Mouse (Mus musculus) layer of hippocampus, postnatal 14 days (tissue): ENCODE results near the gene Tubgcp2. TPM values are rescaled to one million over a fixed set of nuclear protein-coding genes. Genes with fewer than 3 reads are reported as not detected.

Source experiments
- DNase-seq, 2 experiments: peaks; one replicate each; pipeline ENCODE4 v3.0.0; 2021 to 2022; ENCODE audit warnings: low spot score in 2 of 2, mixed read lengths in 1 of 2
- total RNA-seq, 2 experiments: library from RNA; stranded (reverse); gene quantifications; 2 replicates each; pipeline ENCODE4 v1.2.3; 2021

Gene Tubgcp2
- total RNA-seq, 2 experiments from 2014 or later, result 34.9 to 39.3 TPM

DNA sequence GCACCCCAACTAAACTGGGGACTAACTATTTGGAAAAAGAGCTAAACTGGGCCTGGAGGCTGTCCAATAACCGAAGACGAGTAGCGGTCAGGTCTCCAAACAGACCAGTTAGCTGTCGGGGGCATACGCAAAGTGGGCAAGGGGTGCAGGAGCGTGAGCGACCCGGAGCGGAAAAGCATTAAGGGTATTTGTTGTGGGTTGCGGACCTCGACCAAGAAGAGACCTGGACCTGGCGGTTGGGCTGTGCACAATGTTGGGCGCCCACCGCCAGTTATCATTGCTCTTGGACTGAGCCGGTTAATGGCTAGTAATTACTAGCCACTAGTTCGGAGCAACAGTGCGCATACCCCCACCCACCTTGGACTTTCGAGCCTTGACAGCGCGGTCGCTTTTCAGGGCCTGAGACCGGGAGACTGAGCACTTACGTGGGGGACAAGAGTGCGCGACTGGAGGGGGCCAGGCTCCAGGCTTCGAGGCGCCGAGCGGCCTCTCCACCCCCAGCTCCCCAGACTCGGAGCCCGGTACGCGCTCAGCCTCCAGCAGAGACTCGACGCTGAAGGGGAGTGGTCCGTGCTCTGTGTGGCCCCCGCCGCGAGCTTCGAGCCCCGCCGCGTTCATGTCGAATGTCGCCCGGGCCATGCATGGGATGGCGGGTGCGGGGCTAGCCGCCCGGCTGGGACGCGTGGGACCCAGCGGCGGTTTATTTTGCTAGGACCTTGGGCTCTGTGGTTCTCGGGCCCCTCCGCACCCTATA, 12.1 kb upstream of the Tubgcp2 start, which contains the start of gene Msx3:
Gene Msx3, minus strand, starts transcription at position 729 of the 754 bp plus-strand sequence.
- no peak for DNase-seq

DNA sequence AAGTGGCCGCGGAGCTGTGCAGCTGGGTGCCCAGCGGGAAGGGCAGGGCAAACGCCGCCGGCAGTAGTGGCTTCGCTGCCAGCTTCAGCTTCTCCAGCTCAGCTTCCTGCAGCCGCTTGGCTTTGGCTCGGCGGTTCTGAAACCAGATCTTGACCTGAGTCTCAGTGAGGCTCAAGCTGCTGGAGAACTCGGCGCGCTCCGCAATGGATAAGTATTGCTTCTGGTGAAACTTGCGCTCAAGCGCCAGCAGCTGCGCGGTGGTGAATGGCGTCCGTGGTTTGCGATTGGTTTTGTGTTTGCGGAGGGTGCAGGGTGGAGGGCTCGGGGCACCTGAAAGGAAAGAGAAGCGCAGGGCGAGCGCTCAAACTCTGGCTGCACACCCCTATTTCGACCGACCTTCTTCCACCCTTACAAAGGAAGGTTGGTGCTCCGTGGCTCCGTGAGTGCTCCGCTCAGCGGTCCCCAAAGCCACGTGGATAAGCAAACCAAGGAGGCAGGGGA, 11.4 kb upstream of the Tubgcp2 start:
- no peak for DNase-seq

DNA sequence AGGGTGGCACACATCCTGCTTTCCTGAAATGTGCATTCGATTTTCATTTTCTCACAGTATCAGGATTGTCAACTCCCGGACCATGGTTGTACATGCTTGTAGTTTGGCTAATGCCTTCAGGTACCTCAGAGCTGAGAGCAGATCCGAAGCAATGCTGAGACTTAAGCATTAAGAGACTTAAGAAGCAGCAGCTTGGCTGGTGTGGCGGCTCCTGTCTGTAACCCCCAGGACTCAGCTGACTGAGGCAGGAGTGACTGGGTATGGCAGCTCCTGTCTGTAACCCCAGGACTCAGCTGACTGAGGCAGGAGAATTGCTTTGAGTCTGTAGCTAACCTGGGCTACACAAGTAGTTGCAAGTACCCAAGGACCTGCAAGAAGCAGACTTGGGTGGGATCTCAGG, 9.1 kb upstream of the Tubgcp2 start:
- DNase-seq, result no peak

DNA sequence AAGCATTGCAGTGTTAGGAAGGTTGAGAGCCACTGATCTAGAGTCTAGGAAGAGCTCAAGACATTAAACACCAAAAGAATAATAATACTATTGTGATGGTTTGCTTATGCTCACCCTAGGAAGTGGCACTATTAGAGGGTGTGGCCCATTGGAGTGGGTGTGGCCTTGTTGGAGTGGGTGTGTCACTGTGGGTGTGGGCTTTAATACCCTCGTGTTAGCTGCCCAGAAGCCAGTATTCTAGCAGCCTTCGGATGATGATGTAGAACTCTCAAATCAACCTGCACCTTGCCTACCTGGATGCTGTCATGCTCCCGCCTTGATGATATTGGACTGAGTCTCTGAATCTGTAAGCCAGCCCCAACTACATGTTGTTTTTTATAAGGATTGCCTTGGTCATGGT, 6.3 kb upstream of the Tubgcp2 start:
- no peak for DNase-seq

GRCm38 (mm10) chr7:140037171-140037555, 694 bp upstream of the Tubgcp2 start:
- DNase-seq, result no peak

GRCm38 (mm10) chr7:140035456-140035855, 1.0 kb downstream of the Tubgcp2 start:
- DNase-seq, result no peak

GRCm38 (mm10) chr7:140033386-140033785, 3.1 kb downstream of the Tubgcp2 start:
- DNase-seq, result no peak

GRCm38 (mm10) chr7:140032366-140032765, 4.1 kb downstream of the Tubgcp2 start:
- no peak for DNase-seq

GRCm38 (mm10) chr7:140031771-140032170, 4.7 kb downstream of the Tubgcp2 start:
- DNase-seq, result no peak

DNA sequence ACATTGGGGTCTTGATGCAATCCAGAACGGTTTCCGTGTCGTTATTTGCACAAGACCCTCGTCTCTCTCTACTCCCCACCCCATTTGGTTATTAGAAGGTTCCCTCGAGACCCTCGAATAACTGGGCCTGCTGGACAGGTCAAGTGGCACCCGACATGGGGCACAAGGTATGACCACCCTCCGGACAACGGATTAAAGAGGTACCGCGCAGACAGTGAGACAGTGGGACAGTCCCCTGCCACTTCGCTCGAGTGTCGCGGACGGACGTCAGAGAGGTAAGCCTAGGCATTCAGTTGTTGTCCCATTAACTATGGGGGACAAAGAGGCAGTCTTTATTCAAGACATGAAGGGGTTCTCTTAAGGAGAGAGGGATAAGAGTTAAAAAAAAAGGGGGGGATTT, 25.1 kb downstream of the Tubgcp2 start:
- no peak for DNase-seq

DNA sequence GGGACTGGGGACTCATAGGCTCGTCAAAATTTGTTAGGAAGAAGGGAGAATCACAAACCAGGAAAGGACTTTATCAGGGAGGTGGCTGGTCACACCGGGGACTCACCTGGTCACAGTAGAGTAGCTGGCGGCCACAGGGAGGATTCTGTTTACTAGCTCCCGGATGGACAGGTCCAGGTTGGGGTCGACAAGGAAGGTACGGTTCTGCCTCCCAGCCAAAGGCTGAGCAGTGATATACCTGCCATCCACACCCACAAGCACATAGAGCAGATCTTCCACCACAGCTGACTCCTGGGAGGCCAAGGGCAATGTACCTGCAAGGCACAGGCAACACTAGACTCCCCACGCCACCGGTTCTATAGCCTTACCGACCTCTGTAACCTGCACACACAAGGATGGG, 28.7 kb downstream of the Tubgcp2 start:
- no peak for DNase-seq

- DNase-seq, result no peak
Observed at GRCm38 (mm10) chr7:140006861-140007611, 29.4 kb downstream of the Tubgcp2 start.

DNA sequence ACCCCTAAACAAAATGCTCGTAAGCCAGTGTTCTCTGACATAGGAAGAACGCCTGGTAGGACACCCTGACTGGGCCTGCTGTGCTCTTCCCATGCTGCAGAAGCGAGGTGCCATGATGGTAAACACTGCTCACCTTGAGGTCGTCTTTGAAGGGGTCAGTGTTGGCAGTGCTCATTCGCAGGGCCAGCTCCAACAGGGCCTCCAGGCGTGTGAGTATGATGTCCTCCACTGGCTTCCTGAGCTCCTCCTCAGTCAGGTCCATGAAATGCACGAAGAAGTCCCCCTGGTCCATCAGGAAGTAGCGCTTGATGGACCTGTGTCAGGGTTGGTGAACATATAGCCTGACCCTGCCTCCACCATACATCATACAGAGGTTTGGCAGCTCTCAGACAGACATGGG, 31.8 kb downstream of the Tubgcp2 start:
- no peak for DNase-seq

- DNase-seq, result no peak
Observed at GRCm38 (mm10) chr7:140001086-140001740, 35.3 kb downstream of the Tubgcp2 start.

DNA sequence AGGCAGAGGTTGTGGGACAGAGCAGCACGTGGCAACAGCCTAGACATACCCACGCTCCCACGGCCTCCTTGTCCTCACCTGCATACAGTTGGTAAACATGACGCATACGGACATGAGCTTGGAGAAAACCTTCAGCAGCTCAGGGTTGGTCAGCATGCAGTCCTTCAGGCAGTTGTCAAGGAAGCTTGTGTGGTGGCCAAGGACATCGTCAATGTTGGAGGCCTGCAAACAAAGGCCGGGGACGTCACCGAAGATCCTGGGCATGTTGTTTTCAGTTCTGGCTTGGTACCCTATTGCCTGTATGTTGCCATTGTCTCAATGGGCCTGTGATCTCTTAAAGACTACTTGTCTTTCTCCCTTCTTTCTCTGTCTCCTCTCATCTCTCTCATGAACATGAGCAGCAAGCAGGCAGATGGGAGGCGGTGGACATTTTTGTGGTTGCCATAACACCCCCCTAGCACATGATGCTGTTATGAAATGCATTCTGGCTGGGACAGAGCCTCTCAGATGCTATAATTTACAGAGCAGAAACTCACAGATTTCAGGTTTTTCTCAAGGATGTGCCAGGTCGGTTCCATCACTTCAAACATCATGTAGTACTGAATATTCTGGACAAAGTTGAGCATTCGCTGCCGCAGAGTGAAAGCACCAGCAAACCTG, 37.6 kb downstream of the Tubgcp2 start:
- no peak for DNase-seq

DNA sequence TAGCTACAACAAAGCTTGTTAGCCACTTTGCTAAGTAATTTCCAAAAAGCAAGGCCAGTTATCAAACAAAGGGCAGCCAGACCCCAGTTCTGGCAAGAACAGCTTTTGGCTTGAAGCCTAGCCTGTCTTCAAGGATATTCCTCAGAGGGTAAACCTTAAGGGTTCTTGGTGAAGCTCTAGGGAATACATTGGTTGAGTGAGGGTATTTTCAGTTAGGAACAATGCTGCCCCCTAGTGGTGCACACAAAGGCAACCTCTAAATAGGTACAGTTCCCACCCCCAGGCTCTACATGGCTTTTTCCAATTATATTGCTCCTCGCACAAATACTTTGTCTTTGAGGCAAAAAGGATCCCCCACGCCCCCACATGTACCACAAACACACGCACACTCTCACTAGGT, 41.8 kb downstream of the Tubgcp2 start:
- DNase-seq, result peak; percentile 71 to 76

DNA sequence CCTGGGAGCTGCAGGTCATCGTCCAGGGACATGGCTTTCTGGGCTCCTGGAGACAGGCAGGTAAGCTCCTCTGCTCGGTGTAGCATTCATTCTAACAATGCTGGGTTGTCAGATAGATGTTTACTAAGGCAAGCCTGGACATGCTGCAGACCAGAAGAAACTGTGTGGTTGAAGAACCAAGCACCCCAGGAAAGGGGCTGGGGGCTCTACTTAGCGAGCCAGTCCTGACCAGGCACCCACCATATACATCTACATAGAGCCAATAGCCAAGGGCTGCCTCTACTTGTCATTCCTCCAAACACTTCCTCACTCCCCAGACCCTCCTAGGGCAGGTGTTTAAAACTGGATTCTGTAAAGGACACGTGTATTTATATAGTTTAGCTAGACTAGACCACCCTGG, 42.3 kb downstream of the Tubgcp2 start:
- no peak for DNase-seq

GRCm38 (mm10) chr7:139993532-139993931, 42.9 kb downstream of the Tubgcp2 start:
- no peak for DNase-seq

DNA sequence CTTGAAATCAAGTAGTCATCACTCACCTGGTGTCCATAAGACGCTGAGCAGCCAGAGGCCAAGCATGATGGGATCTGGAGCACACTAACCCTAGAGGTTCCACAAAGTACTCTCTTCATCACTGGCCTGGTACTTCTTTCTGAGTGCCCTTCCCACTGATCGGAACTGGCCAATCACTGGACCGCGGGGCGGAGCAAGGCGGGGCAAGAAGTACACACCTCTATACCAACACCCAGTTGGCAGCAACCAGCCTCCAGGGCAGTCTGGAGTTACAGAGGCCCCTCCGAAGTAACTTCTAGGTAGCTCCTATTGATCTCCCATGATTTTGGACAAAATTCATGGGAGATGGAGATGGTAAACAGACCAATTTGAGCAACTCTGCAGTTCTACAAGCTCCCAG, 44.1 kb downstream of the Tubgcp2 start, which contains the start of gene Adam8:
Gene Adam8, minus strand, starts transcription at position 157 of the 400 bp plus-strand sequence.
- DNase-seq, result no peak

GRCm38 (mm10) chr7:139990864-139991394, 45.5 kb downstream of the Tubgcp2 start:
- no peak for DNase-seq

DNA sequence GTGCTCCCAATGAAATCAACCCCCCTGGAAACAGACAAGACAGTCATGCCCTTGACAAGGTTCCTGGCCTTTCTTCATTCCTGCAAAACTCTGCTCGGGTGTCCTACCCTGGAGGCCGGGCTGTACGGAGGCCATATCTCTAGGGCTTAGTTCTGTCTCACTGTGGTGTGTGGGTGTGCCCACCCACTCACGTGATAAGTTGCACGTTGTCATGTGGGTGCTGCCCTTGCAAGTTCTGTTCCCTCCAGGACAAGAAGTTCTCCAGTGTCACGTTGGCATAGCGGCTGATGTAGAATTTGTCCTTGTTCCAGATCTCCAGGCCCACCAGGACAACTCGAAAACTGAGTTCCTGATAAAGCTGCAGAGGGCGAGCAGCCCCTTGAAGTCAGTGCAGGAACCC, 48.2 kb downstream of the Tubgcp2 start:
- DNase-seq, result no peak
